Mouse (Mus musculus): ENCODE results near the gene Tnfaip8l1. TPM values are rescaled to one million over a fixed set of nuclear protein-coding genes. Genes with fewer than 3 reads are reported as not detected.

Gene Tnfaip8l1
- polyA plus RNA-seq, 1 experiment = 2.1 TPM

- no peak overlapping the region for H3K4me3 ChIP-seq (ENCODE audit: insufficient read depth, low read length)
- TF ChIP-seq CTCF (IDR thresholded peaks at IDR 0.05; ENCODE audit: borderline replicate concordance, insufficient read depth, low read length) (0 out of 2 replicates have a peak, but pooled peaks have one; percentile 14), POLR2A (IDR thresholded peaks at IDR 0.05; ENCODE audit: low read depth, low read length) (no peak)
- H3K4me1 ChIP-seq (ENCODE audit: control insufficient read depth, insufficient read depth, low read length) = no peaks in the 10 kb centered on the region
- H3K27ac ChIP-seq (ENCODE audit: insufficient read depth, low read length) = no peak overlapping the region
These were observed 34.6 kb downstream of the Tnfaip8l1 start for GRCm38 (mm10) chr17:56196860-56197259.

DNA sequence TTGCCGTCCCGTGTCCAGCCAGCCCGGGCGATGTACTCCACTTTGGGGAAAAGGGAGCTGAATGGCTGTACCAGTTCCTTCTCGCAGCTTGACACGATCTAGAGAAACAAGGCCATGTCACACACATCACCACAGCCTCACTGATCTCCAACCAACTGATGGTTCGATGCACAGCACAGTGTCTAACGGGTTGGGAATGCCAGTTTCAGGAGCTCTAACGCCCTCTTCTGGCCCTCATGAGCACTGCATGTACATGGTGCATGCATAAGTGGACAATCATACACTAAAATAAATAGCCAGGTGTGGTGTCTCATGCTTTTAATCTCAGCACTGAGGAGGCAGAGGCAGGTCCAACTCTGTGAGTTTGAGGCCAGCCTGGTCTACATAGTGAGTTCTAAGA lies 38.3 kb downstream of the Tnfaip8l1 start:
- Histone ChIP-seq H3K4me1 (ENCODE audit: control insufficient read depth, insufficient read depth, low read length) (no peaks in the 10 kb centered on the region), H3K27ac (ENCODE audit: insufficient read depth, low read length) (no peak overlapping the region), H3K4me3 (ENCODE audit: insufficient read depth, low read length) (no peak overlapping the region)
- TF ChIP-seq CTCF (IDR thresholded peaks at IDR 0.05; ENCODE audit: borderline replicate concordance, insufficient read depth, low read length) (peak; percentile 35; the same call in 1 of the 2 replicates), POLR2A (IDR thresholded peaks at IDR 0.05; ENCODE audit: low read depth, low read length) (no peak)

GRCm38 (mm10) chr17:56201642-56202041 lies 39.4 kb downstream of the Tnfaip8l1 start:
- TF ChIP-seq POLR2A (IDR thresholded peaks at IDR 0.05; ENCODE audit: low read depth, low read length) (no peak), CTCF (IDR thresholded peaks at IDR 0.05; ENCODE audit: borderline replicate concordance, insufficient read depth, low read length) (0 out of 2 replicates have a peak, but pooled peaks have one; percentile 17)
- Histone ChIP-seq H3K4me1 (ENCODE audit: control insufficient read depth, insufficient read depth, low read length) (no peaks in the 10 kb centered on the region), H3K4me3 (ENCODE audit: insufficient read depth, low read length) (no peak overlapping the region), H3K27ac (ENCODE audit: insufficient read depth, low read length) (no peak overlapping the region)

GRCm38 (mm10) chr17:56202476-56202875 lies 40.2 kb downstream of the Tnfaip8l1 start:
- TF ChIP-seq CTCF (IDR thresholded peaks at IDR 0.05; ENCODE audit: borderline replicate concordance, insufficient read depth, low read length) (no peak), POLR2A (IDR thresholded peaks at IDR 0.05; ENCODE audit: low read depth, low read length) (no peak)

GRCm38 (mm10) chr17:56203729-56204128 lies 41.5 kb downstream of the Tnfaip8l1 start:
- no peak overlapping the region for H3K4me3 ChIP-seq (ENCODE audit: insufficient read depth, low read length)
- TF ChIP-seq CTCF (IDR thresholded peaks at IDR 0.05; ENCODE audit: borderline replicate concordance, insufficient read depth, low read length) (peak; percentile 52; the same call in 1 of the 2 replicates), POLR2A (IDR thresholded peaks at IDR 0.05; ENCODE audit: low read depth, low read length) (no peak)
- no peak overlapping the region for H3K27ac ChIP-seq (ENCODE audit: insufficient read depth, low read length)
- H3K4me1 ChIP-seq (ENCODE audit: control insufficient read depth, insufficient read depth, low read length) = no peaks in the 10 kb centered on the region

More at GRCm38 (mm10) chr17:56202476-56202875, 40.2 kb downstream of the Tnfaip8l1 start:
- Histone ChIP-seq H3K27ac (ENCODE audit: insufficient read depth, low read length) (no peak overlapping the region), H3K4me3 (ENCODE audit: insufficient read depth, low read length) (no peak overlapping the region), H3K4me1 (ENCODE audit: control insufficient read depth, insufficient read depth, low read length) (no peaks in the 10 kb centered on the region)

GRCm38 (mm10) chr17:56206276-56206884 lies 44.1 kb downstream of the Tnfaip8l1 start:
- Histone ChIP-seq H3K4me1 (ENCODE audit: control insufficient read depth, insufficient read depth, low read length) (no peaks in the 10 kb centered on the region), H3K27ac (ENCODE audit: insufficient read depth, low read length) (no peak overlapping the region), H3K4me3 (ENCODE audit: insufficient read depth, low read length) (no peak overlapping the region)
- no peak for TF ChIP-seq POLR2A (IDR thresholded peaks at IDR 0.05; ENCODE audit: low read depth, low read length)
- no peak for TF ChIP-seq CTCF (IDR thresholded peaks at IDR 0.05; ENCODE audit: borderline replicate concordance, insufficient read depth, low read length)

- no peak overlapping the region for H3K27ac ChIP-seq (ENCODE audit: insufficient read depth, low read length)
- TF ChIP-seq POLR2A (IDR thresholded peaks at IDR 0.05; ENCODE audit: low read depth, low read length) = no peak
- TF ChIP-seq CTCF (IDR thresholded peaks at IDR 0.05; ENCODE audit: borderline replicate concordance, insufficient read depth, low read length) = no peak
- H3K4me3 ChIP-seq (ENCODE audit: insufficient read depth, low read length) = no peak overlapping the region
- H3K4me1 ChIP-seq (ENCODE audit: control insufficient read depth, insufficient read depth, low read length) = no peaks in the 10 kb centered on the region
These were observed 44.9 kb downstream of the Tnfaip8l1 start for GRCm38 (mm10) chr17:56206986-56207674.

- Histone ChIP-seq H3K27ac (ENCODE audit: insufficient read depth, low read length) (no peak overlapping the region), H3K4me3 (ENCODE audit: insufficient read depth, low read length) (no peak overlapping the region), H3K4me1 (ENCODE audit: control insufficient read depth, insufficient read depth, low read length) (no peaks in the 10 kb centered on the region)
- TF ChIP-seq POLR2A (IDR thresholded peaks at IDR 0.05; ENCODE audit: low read depth, low read length) = no peak
- TF ChIP-seq CTCF (IDR thresholded peaks at IDR 0.05; ENCODE audit: borderline replicate concordance, insufficient read depth, low read length) = no peak
These were observed 45.8 kb downstream of the Tnfaip8l1 start for GRCm38 (mm10) chr17:56207963-56208530.

GRCm38 (mm10) chr17:56208821-56209220 lies 46.5 kb downstream of the Tnfaip8l1 start:
- Histone ChIP-seq H3K4me3 (ENCODE audit: insufficient read depth, low read length) (no peak overlapping the region), H3K4me1 (ENCODE audit: control insufficient read depth, insufficient read depth, low read length) (no peaks in the 10 kb centered on the region), H3K27ac (ENCODE audit: insufficient read depth, low read length) (no peak overlapping the region)
- TF ChIP-seq POLR2A (IDR thresholded peaks at IDR 0.05; ENCODE audit: low read depth, low read length) = no peak
- TF ChIP-seq CTCF (IDR thresholded peaks at IDR 0.05; ENCODE audit: borderline replicate concordance, insufficient read depth, low read length) = no peak

DNA sequence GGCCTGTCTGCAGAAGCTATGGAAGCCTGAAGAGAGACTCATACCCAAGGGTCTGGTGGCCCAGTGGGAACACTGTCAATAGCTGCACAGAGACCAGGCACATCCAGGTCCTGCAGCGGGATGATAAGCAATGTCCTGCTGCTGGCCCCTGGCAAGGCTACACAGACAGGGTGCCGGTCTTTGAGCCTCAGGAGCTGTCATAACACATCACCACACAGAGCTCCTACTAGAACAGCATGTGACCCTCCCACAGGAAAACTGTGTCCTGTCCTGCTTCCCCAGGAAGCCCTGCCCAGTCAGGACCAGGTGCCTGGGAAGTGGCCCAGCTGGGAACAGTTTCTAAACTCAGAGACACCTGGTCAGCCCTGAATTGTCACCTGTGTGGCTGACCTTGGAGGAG lies 48.8 kb downstream of the Tnfaip8l1 start:
- Histone ChIP-seq H3K4me1 (ENCODE audit: control insufficient read depth, insufficient read depth, low read length) (no peaks in the 10 kb centered on the region), H3K27ac (ENCODE audit: insufficient read depth, low read length) (no peak overlapping the region), H3K4me3 (ENCODE audit: insufficient read depth, low read length) (no peak overlapping the region)
- TF ChIP-seq POLR2A (IDR thresholded peaks at IDR 0.05; ENCODE audit: low read depth, low read length) (no peak), CTCF (IDR thresholded peaks at IDR 0.05; ENCODE audit: borderline replicate concordance, insufficient read depth, low read length) (no peak)

Measured in embryonic fibroblast, embryonic 13.5 days (primary cell).